ENCODE assay signal across 12 mouse cellular contexts in the genomic region with DNA sequence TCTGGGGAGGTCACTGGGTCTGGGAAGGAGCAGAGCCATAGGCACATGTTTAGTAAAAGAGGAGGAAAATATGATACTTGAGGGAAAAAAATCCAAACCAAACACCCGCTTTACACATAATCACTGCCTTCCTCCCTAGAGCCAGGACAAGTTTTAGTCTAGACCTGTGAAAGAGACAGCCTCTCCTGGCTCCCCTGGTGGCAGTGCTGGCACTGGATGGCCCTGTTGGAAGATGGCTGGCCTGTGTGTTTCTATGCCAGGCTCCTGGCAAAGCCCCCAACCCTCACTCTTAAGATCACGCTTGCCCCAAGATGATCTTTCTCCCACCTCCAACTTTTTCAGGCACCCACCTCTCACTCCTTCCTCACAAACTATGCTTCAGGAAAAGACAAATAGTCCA.
"Had no signal": no experiment of that assay in that cellular context is flagged by ENCODE, and none has a peak within 500 bp of the region (broad histone marks: within the 10 kb centered on the region; RNA-seq: fewer than 3 reads in every experiment).

No protein-coding gene starts in this region.

- DNase-seq: left cerebral cortex, postnatal 4 days; liver; liver, embryonic 13.5 days; liver, postnatal 0 days; lung, adult 18-20 months; lung, adult 2 months; lung, embryonic 14.5 days; lung, postnatal 10 days; lung, postnatal 14 days; lung, postnatal 36 days; lung, postnatal 4 days; midbrain, embryonic 14.5 days had no signal
